Mouse (Mus musculus) kidney, adult 2 months (tissue): ENCODE measurements around the gene Colgalt1.

ENCODE experiments used
- CTCF ChIP-seq: fragments of 200-500 bp; conservative IDR thresholded peaks from 2 replicates; pipeline ENCODE4 v1.5.1; 2011; ENCODE audit warnings: low read depth, mild to moderate bottlenecking, control low read depth, low read length, moderate library complexity, mixed read lengths; ENCODE audit not compliant: insufficient read depth, insufficient read length
- POLR2A ChIP-seq: fragments of 200-500 bp; IDR thresholded peaks from one replicate; pipeline ENCODE4 v1.6.1; 2011; ENCODE audit warnings: low read depth, low read length, control low read depth

GRCm38 (mm10) chr8:71625088-71625487, 14.3 kb downstream of the Colgalt1 start:
- TF ChIP-seq CTCF = no peak
- no peak for TF ChIP-seq POLR2A
